Mouse (Mus musculus) liver (tissue): ENCODE results near the gene Tead1.

Source experiments
- DNase-seq: peaks from one replicate; pipeline ENCODE4 v3.0.0-alpha.2; 2020; ENCODE audit warnings: mixed read lengths

Gene Tead1

DNA sequence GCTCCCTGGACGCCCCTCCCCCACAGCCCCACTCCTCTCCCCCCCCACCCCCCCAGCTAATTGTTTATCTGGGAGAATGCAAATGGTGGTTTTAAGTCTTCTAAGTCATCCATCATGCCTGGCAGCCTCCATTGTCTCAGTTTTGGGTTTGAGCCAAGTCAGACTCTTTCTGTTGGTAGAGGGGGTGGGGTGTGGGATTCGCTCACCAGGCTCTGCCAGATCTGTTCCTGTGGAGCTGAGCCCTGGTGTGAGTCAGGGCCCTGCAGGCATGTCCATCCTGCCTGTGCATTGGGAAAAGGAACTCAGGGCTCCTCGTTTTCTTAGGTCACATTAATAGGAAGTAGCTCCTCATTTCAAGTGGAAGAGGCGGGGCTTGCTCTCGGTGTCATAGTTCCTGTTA, 144.5 kb downstream of the Tead1 start:
- DNase-seq = peak; percentile 52

DNA sequence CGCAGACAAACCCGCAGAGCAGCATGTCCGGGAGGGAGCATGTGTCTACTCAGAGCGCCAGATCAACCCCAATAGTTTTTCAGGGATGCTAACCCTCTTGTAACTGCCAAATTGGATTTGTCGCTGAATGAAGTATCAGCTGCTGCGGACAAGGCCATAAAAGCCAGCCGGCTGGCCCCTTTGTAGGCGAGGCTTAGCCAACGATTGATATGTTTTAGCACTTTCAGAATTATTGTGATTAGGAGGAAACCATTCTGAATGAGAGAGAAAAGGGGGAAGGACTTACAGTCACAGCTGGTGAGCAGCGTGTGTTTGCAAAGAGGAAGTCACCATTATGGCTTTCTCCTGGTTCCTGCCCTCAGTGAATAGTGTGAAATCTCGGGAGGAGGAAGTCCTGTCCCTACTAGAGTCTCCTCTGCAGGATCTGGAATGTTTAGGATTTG, 146.2 kb downstream of the Tead1 start:
- no peak for DNase-seq

DNA sequence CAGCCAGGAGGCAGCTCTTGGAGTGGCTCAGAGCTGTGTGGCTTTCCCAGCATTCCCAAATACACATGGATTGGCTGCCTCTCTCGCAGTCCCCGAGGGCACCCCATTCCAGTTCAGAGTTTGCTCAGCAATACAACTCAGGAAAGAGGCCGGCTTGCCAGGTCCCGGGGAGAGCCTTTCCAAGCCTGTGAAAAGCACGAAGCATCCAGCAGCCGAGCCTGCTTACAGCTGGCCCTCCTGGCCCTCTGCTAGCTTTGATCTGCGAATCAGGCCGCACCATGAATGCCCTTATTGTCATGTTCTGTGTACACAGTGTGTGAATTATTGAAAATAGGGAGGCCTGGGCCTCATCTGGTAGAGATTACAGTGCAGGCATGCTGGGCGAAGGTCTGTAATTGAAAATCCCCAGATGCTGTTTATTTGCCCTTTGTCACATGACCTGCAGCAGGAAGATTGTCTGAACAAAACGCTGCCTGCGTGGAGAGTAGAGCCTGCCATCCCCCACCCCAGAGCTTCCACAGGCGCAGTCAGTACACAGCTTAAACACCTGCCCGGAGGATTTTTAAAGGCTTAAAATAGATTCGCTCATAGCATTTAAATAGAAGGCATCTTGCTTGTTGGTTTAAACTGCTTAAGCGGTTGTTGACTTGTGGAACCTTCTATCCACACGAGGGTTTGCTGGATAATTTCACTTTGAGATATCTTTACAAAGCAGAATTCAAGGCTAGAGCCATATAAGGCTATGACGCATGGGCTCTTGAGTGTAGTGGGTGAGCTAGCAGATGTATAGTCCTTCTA, 147.2 kb downstream of the Tead1 start:
- DNase-seq = peak; percentile 37

DNA sequence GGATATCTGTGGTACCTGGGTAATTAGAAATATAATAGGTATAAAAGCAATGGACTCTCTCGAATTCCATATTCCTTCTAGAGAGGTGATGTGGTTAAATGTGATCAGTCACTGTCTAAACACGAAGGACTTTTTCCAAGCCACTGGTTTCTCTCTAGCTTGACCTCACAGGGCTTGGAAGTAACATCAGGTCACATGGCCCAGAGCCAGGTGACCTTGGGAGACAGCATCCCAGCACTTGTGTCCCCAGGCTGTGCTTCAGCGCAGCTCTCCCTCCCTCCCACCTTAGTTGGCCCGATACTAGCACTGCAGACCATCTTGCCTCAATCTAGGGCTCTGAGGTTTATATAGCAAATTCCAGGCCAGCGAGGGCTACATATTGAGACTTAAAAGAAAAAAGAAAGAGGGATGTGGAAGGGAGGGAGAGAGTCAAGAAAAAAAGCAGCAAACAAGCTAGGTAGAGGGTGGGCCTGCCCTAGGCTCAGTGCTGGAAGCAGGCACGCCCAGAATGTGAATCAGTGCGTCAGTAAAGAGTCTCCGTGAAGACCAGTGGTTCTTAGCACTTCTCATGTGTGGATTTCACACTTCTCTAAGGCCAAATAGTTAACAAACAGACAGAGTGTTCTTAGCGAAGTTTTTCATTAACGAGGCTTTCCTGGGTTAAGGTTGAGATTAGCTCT, 149.0 kb downstream of the Tead1 start:
- no peak for DNase-seq

DNA sequence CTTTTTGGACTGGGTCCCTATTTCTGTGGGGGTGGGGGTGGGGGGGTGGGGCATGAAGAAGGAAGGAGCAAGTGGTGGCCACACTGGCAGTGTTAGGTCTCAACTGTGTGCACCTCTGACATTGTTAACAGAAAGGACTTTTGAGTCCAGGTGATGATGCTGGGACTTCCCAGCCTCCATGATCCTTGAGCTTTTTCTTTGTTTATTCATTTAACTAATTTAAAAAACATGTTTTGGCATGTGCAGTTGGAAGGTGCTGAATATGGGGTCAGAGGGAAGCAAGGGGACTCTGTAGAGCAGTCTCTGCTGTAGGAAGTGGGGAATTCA, 149.5 kb downstream of the Tead1 start:
- DNase-seq = no peak

DNA sequence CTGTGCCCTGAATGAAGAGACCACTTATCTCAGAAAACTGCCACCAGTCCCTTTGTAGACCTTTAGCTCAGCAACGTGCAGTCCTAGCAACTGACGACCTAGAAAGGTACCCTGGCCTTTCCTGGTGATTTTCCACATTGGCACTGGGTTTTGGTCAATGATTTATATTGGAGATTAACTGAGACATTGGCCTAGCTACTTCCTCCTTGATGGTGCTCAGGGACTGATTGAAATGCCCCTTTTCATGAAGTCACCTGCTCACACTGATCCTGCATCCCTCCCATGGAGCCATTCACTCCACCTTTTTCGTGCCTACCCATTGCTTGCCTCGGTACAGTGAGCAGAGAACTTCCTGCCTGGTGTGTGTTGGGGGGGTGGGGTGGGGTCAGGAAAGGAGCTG, 151.8 kb downstream of the Tead1 start:
- no peak for DNase-seq

DNA sequence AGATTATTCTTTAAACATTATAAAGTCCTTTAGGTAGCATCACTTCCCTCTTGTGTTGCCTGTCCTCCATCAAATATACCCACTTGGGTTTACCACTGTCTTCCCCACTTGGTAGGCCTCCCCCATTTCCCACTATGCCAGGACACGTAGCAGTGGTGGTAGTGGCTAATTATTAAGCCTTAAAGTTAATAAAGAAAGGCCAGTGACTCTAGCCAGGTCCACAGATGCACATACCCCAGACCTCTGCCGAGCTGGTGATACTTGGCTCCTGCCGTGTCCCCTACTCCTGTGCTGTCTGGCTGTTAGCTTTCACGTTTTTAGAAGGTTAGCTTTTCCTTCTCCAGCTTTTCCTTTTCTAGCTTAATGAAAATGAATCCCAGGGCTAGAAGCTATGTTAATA, 152.3 kb downstream of the Tead1 start:
- no peak for DNase-seq

DNA sequence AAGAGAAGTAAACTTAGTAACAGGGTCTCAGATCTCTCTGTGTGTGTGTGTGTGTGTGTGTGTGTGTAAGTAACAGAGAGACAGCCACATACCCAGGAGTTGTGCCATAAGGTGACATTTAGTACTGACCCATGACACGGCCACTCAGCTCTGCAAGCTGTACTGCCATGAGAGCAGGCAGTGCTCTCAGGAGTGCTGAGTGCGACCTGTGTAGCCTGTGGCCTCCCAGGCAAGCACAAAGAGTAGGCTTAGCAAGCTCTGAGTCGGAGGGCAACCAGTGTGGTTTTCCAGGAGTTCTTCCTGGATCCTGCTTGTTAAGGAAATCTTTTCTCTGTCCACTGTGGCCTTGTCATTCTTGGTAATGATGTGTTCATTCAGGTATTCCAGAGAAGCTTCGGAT, 154.0 kb downstream of the Tead1 start:
- DNase-seq = no peak

DNA sequence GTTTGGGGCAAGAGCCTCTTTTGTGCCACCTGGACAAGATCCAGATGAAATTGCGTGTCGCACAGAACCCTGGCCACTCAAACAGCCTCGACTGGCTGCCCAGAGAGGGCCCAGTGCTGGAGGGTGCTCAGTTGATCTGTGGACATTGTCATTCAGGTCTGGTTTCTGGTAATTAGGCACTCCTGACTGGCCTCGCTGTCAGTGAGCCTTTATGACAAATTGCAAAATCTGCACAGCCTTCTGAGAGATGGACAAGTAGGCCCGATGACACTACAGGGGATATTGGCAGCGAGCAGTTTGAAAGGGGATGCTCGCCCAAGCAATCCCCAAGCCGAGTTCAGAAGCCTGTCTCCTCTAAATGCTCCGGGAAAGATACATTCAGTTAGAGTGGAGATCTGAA, 157.0 kb downstream of the Tead1 start:
- DNase-seq = no peak

DNA sequence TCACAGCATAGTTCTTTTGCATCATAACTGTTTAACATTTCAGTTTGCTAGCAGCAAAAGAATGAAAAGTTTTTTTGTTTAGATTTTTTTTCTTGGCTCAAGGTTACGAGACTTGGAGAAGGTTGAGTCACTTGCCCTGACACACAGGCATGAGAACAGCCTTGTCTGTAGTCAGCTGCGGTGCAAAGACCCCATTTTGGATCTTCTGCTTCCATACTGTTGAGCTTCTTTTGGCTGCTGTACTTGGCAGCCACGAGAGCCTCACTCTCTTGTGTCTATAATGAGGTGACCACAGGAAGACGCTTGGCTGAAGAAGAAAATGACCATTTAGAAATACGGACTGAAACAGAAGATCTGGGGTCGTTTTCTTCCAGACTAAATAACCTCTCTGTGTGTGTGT, 159.0 kb downstream of the Tead1 start:
- no peak for DNase-seq

DNA sequence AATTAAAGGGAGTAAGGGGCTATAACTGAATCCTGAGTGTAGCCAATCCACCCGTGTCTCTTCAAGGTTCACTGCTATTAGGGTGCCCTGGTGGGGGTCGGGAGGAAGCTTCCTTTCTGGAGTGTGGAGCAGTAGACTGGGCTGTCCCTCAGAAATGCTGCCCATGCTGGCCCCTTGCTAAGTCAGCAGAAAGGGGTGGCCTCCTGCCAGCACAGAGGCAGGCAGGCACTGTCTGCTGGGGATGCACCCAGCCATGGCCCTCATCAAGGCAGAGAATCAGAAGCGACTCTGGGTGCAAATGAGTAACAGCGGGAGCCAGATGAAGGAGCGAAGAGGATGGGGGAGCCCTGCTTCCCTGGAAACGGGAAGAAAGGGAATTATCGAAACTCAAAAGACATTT, 161.2 kb downstream of the Tead1 start:
- DNase-seq = no peak

DNA sequence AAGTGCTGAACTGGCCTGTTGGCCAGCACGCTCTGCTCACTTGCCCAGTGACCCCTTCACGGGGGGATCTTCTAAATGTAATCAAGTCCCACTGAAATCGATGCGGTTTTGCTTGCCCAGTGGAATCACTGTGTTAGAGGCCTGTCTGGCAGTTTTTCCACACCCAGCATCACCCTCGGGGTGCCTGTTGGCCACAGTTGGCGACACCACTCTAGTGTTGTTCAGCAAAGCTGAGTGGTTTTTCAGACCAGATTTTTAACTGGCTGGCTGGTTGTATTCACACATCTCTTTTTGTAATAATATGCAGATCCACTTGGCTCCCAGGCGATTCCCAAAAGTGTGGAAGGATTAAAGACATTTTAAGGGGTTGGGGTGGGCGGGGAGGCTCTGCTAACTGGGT, 161.8 kb downstream of the Tead1 start:
- no peak for DNase-seq

DNA sequence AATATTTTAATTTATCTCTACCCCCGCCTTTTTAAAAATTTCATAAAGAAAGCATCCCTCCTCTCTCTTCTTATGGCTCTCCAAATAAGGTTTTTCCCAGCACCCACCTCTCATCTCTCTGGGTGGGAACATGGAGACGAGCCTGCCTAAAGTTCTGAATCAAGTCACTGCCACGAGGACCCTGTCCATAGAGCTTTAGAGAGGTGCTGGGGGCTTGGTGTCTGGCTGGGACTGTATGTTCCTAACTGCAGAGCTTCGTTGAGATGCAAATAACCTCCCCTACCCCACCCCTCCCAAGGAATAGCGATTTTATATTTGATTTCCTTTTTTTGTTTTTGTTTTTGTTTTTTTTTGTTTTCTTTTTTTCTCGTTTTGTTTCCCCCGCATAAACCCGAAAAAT, 162.4 kb downstream of the Tead1 start:
- no peak for DNase-seq

DNA sequence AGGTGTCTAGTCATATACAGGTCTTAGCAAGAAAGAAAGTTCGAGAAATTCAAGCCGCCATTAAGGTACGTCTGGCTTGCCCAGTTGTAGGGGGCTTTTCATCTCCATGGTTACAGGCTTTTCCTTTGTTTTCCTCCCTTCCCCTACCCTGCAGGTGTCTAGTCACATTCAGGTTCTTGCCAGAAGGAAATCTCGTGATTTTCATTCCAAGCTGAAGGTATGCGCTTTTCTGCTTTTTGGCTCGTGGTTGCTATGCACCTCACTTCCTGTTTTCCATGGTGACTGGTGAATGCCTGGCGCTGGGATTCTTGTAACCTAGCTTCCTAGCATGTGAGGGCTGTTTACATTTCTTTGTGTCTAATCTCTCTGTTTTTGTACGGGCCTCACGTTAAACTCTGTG, 162.8 kb downstream of the Tead1 start:
- no peak for DNase-seq

DNA sequence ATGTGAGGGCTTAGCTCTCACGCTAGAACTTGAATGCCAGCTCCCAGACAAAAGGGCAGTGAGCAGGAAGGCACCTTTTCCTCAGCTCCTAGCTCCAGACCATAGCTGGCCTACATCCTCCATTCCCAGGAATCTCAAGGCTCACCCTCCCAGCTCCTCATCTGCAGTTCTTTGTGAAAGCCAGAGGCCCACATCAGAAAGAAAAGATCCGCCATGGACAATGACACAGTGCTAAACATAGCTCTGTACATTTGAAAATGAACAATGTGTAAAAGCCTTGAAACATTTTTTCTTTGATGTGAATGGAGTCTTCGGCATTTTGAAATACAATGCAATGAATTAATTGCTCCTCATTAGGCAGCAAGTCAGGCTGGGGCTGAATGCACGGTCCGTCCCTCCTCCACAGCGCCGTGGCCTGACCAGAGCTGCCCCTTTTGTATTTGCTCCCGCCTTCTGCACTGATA, 172.2 kb downstream of the Tead1 start:
- DNase-seq = no peak

DNA sequence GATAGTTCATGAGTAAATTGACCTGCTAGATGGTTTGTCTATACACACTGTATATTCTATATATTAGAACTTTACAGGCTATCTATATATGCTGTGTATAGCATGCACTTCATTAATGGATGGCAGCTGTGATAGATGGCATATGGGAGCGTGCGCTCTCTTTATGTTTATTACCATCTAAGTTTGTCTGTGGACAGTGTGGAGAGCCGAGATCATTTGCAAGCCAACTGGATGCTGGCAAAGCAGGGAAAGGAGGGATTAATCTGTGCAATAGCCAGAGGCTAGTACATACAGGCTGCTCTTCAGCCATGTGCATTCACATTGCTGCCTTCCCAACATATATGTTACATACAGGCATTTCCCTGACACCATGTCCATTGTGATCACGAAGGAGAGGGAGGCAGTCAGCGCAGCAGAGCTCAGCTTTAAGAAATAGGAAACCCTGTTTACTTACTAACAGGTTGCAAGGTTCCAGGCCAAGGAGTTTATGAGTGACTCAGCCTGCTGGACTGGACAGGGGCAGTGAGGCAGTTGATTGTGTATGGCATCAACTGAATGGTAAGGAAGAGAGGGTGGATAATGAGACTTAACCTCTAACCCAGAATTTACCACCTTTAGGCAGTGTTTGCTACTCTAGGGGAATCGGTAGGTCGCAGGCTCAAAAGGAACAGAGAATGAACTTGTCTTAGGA, 173.2 kb downstream of the Tead1 start:
- no peak for DNase-seq

DNA sequence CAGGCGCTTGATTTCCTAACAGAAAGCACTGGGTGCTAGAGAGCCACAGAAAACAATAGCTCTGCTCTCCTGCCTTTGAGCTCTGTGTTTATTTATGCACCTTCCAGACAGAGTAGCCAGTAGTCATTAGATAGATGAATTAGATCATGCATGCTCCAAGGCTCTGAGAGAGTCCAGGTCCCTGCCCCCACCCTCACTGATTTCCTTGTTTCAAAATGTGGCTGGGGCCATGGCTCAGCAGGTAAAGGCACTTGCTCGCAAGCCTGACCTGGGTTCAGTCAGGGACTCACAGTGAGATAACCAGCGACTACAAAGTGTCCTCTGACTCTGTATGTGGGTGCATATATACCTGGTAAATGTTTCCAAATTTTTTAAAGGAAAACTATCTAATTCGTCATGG, 174.7 kb downstream of the Tead1 start:
- no peak for DNase-seq

DNA sequence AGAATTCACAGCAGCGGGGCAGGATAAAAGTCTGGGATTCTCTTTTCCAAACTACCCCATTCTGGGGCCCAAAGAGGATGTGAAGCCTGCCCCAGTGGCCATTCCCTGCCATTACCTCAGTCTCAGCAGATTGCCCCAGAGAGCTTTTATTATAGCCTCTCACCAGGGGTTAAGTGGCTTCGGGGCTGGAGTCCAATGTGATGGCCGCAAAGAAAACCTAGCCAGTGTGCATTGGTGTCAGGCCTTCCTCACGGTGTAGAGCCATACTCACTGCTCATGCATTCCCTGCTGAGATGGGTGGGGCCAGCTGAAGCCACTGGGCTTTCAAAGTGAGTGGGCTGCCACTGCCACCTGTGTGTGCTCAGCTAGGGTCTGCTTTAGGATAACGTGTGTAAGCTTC, 175.4 kb downstream of the Tead1 start:
- no peak for DNase-seq

DNA sequence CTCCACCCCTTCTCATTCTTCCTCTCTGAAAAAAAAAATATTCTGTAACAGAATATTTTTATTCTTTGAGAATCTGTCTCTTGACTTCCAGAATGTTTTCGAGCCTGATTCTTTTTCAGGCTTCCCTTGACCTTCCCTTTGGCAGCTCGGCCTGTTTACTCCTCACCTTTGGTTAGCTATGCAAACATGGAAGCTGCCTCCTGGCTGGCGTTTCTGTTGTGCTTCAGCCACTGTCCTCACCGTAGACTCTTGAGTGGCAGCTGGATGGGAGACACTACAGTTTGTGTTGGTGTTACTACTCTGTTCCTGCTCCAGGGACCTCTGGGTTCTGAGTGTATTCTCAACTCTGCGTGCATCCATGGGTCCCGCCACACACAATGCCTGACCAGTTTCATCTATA, 176.3 kb downstream of the Tead1 start:
- DNase-seq = no peak

DNA sequence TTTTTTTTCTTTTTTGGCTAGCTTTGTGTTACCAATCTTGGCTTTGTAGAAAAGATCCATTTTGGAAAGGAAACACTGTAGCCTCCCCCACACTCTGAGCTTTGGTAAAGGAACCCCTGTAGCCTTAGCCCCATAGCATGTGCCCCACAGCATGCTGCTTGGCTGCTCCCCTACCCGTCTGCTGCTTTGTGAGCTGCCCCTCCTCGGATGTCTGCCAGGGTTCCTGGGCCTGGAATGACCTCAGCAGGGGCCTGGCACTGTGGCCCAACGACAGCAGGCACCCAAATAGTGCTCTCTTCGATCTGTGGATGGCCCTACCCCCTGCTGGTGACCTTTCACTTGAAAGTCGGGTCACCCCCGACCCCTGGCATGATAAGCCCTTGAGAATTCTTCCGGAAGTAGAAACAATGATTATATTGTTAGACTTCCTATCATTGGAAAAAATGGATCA, 177.0 kb downstream of the Tead1 start:
- no peak for DNase-seq

DNA sequence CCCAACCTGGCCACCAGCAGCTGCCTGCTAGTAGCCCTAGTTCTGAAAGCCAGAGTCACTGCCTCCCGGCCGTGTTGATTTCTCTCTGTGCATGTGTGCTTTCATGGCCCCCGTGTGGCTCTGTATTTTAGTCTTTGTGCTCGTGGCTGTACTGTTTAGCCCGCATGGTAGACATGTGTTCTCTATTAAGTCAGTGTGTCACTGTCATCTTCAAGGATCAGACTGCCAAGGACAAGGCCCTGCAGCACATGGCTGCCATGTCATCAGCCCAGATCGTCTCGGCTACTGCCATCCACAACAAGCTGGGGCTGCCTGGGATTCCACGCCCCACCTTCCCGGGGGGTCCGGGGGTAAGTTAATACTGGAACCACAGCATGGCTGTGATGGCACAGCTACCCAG, 177.5 kb downstream of the Tead1 start:
- no peak for DNase-seq

DNA sequence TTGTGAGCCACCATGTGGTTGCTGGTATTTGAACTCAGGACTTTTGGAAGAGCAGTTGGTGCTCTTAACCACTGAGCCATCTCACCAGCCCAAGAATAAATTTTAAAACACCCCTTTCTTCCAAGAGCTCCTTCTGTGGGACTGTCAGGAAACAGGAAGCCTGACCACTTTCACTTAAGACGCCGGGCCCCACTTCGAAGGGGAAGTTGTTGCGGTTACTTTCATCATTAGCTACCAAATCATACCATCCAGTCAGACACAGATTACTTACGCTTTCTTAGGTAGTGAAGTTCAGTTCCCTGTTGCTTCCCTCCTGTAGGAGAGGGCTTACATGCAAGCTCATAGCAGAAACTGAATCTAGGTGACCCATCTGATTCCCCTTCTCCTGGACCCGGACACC, 180.8 kb downstream of the Tead1 start:
- DNase-seq = no peak

DNA sequence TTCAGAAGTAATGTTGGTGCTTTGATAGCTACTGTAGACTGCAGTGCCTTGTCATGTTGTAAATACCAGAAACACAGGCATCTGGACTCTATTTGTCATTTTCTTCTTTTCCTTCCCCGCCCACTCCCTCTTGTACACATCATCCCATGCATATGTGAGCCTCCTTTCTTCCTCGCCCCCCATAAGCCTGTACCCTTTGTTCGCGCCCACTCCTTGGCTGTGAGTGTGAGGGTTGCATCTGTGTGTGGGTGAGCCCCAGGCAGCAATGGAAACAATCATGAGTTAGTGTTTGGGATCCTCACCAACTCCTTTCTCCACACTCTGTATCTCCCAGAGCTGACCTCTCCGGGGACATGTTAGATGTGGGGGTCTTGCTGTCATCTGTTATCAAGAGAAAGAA, 183.0 kb downstream of the Tead1 start:
- no peak for DNase-seq

DNA sequence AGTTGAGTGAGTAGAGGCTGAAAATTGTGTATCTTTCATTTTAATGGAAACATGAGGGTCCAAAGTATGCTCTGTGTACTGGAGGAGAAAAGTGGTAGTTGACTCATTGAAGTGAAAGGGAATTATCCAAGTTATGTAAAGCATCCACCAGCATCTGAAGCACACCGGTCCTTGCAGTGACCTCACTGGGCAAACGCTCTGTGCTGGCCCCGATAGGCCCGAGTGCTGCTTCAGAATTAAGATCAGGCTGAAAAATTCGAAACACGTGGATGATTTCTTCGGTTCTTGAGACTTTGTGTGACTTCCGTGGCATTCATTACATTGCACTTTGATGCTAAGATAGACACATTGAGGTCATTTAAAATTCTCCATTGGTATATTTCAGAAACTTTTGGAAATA, 185.1 kb downstream of the Tead1 start:
- DNase-seq = no peak
